Mouse (Mus musculus): ENCODE measurements around the gene Ptprt. TPM values are rescaled to one million over a fixed set of nuclear protein-coding genes. Genes with fewer than 3 reads are reported as not detected.

Gene Ptprt
- total and polyA plus RNA-seq, 3 experiments: 0.02 to 0.36 (median 0.08) TPM

GRCm38 (mm10) chr2:162531638-162532037 is 129.3 kb downstream of the Ptprt start:
- DNase-seq: no peak
- TF ChIP-seq CTCF (IDR thresholded peaks at IDR 0.05) (no peak), EP300 (IDR thresholded peaks at IDR 0.05; ENCODE audit: insufficient read depth, low read depth, low read length) (no peak), POLR2A (IDR thresholded peaks at IDR 0.05; ENCODE audit: insufficient read depth, low read depth, low read length) (no peak)
- no peaks in the 10 kb centered on the region for H3K79me2 ChIP-seq (replicated peaks; ENCODE audit: control insufficient read depth, insufficient read depth, low read length)
- no peak overlapping the region for H3K9ac ChIP-seq (ENCODE audit: low read depth, low read length)
- no peaks in the 10 kb centered on the region for H3K36me3 ChIP-seq (ENCODE audit: control insufficient read depth, insufficient read depth, low read length)
- intact Hi-C loops (cut with DNase I): no loop called here
- no peaks in the 10 kb centered on the region for H3K27me3 ChIP-seq (ENCODE audit: control insufficient read depth, insufficient read depth, low read length)
- 56% methylated on average over 7 of the region's 7 CpGs for WGBS
- no peaks in the 10 kb centered on the region for H3K4me1 ChIP-seq (ENCODE audit: control insufficient read depth, insufficient read depth, low read length)
- no peak overlapping the region for H3K27ac ChIP-seq
- H3K4me3 ChIP-seq: no peak overlapping the region

- H3K27me3 ChIP-seq (ENCODE audit: control insufficient read depth, insufficient read depth, low read length): no peaks in the 10 kb centered on the region
- H3K4me1 ChIP-seq (ENCODE audit: control insufficient read depth, insufficient read depth, low read length): no peaks in the 10 kb centered on the region
- H3K9ac ChIP-seq (ENCODE audit: low read depth, low read length): no peak overlapping the region
- intact Hi-C loops (cut with DNase I): loop anchor here (5.0 kb wide), 1 partner anchor 128 kb away; no protein-coding TSS in a partner anchor
- H3K79me2 ChIP-seq (replicated peaks; ENCODE audit: control insufficient read depth, insufficient read depth, low read length): no peaks in the 10 kb centered on the region
- H3K27ac ChIP-seq: no peak overlapping the region
- H3K36me3 ChIP-seq (ENCODE audit: control insufficient read depth, insufficient read depth, low read length): no peaks in the 10 kb centered on the region
- no peak for DNase-seq
- no peak overlapping the region for H3K4me3 ChIP-seq
- TF ChIP-seq EP300 (IDR thresholded peaks at IDR 0.05; ENCODE audit: insufficient read depth, low read depth, low read length) (no peak), CTCF (IDR thresholded peaks at IDR 0.05) (peak; percentile 41)
- 88% methylated on average over 3 of the region's 3 CpGs for WGBS
Measured at GRCm38 (mm10) chr2:162528911-162529310, 132.0 kb downstream of the Ptprt start.

DNA sequence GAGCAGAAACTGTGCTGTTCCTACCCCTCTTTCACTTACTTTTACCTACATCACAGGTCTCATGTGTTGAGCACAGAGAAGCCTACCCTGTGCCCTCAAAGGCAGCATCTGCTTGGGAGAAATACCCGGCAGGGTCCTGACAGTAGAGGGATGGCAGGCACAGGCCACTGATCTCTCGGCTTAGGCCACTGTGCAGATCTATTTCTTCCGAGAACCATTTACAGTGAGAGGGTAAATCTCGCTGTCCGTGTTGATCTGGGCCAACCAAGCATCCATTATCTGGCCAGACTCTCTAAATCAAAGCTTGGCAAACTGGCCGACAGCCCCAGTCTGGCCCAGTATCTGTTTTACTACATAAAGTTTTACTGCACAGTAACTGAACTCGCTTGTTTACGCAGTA is 145.0 kb downstream of the Ptprt start:
- intact Hi-C loops (cut with DNase I): no loop called here
- H3K9ac ChIP-seq (ENCODE audit: low read depth, low read length): no peak overlapping the region
- no peaks in the 10 kb centered on the region for H3K79me2 ChIP-seq (replicated peaks; ENCODE audit: control insufficient read depth, insufficient read depth, low read length)
- H3K27ac ChIP-seq: no peak overlapping the region
- TF ChIP-seq EP300 (IDR thresholded peaks at IDR 0.05; ENCODE audit: insufficient read depth, low read depth, low read length) (no peak), CTCF (IDR thresholded peaks at IDR 0.05) (no peak), POLR2A (IDR thresholded peaks at IDR 0.05; ENCODE audit: insufficient read depth, low read depth, low read length) (no peak)
- H3K27me3 ChIP-seq (ENCODE audit: control insufficient read depth, insufficient read depth, low read length): no peaks in the 10 kb centered on the region
- H3K36me3 ChIP-seq (ENCODE audit: control insufficient read depth, insufficient read depth, low read length): no peaks in the 10 kb centered on the region
- H3K4me1 ChIP-seq (ENCODE audit: control insufficient read depth, insufficient read depth, low read length): no peaks in the 10 kb centered on the region
- DNase-seq: no peak
- no peak overlapping the region for H3K4me3 ChIP-seq
- WGBS: 83% methylated on average over 8 of the region's 8 CpGs

- no peak overlapping the region for H3K27ac ChIP-seq
- H3K4me3 ChIP-seq: no peak overlapping the region
- no peaks in the 10 kb centered on the region for H3K4me1 ChIP-seq (ENCODE audit: control insufficient read depth, insufficient read depth, low read length)
- WGBS: 75% methylated on average over 4 of the region's 4 CpGs
- no peak for DNase-seq
- no peaks in the 10 kb centered on the region for H3K79me2 ChIP-seq (replicated peaks; ENCODE audit: control insufficient read depth, insufficient read depth, low read length)
- H3K9ac ChIP-seq (ENCODE audit: low read depth, low read length): no peak overlapping the region
- intact Hi-C loops (cut with DNase I): no loop called here
- TF ChIP-seq POLR2A (IDR thresholded peaks at IDR 0.05; ENCODE audit: insufficient read depth, low read depth, low read length): no peak
- no peak for TF ChIP-seq CTCF (IDR thresholded peaks at IDR 0.05)
- TF ChIP-seq EP300 (IDR thresholded peaks at IDR 0.05; ENCODE audit: insufficient read depth, low read depth, low read length): no peak
- H3K27me3 ChIP-seq (ENCODE audit: control insufficient read depth, insufficient read depth, low read length): no peaks in the 10 kb centered on the region
- no peaks in the 10 kb centered on the region for H3K36me3 ChIP-seq (ENCODE audit: control insufficient read depth, insufficient read depth, low read length)
Measured at GRCm38 (mm10) chr2:162513072-162513471, 147.9 kb downstream of the Ptprt start.

- intact Hi-C loops (cut with DNase I): no loop called here
- peak in 1 of 2 experiments; percentile 1 for DNase-seq
- Histone ChIP-seq H3K4me1 (ENCODE audit: control insufficient read depth, insufficient read depth, low read length) (no peaks in the 10 kb centered on the region), H3K4me3 (no peak overlapping the region), H3K9ac (ENCODE audit: low read depth, low read length) (no peak overlapping the region), H3K36me3 (ENCODE audit: control insufficient read depth, insufficient read depth, low read length) (no peaks in the 10 kb centered on the region), H3K79me2 (replicated peaks; ENCODE audit: control insufficient read depth, insufficient read depth, low read length) (no peaks in the 10 kb centered on the region), H3K27ac (no peak overlapping the region), H3K27me3 (ENCODE audit: control insufficient read depth, insufficient read depth, low read length) (no peaks in the 10 kb centered on the region)
- peak; percentile 27; the same call in 1 of the 2 replicates for TF ChIP-seq CTCF (IDR thresholded peaks at IDR 0.05)
- TF ChIP-seq EP300 (IDR thresholded peaks at IDR 0.05; ENCODE audit: insufficient read depth, low read depth, low read length): no peak
- 76% methylated on average over 1 of the region's 1 CpGs for WGBS
Measured at GRCm38 (mm10) chr2:162512094-162512493, 148.9 kb downstream of the Ptprt start.

- H3K9ac ChIP-seq (ENCODE audit: low read depth, low read length): no peak overlapping the region
- 72% methylated on average over 5 of the region's 5 CpGs for WGBS
- no peaks in the 10 kb centered on the region for H3K36me3 ChIP-seq (ENCODE audit: control insufficient read depth, insufficient read depth, low read length)
- H3K4me3 ChIP-seq: no peak overlapping the region
- H3K27me3 ChIP-seq (ENCODE audit: control insufficient read depth, insufficient read depth, low read length): no peaks in the 10 kb centered on the region
- DNase-seq: peak in 1 of 2 experiments; percentile 1
- no peaks in the 10 kb centered on the region for H3K79me2 ChIP-seq (replicated peaks; ENCODE audit: control insufficient read depth, insufficient read depth, low read length)
- no peaks in the 10 kb centered on the region for H3K4me1 ChIP-seq (ENCODE audit: control insufficient read depth, insufficient read depth, low read length)
- intact Hi-C loops (cut with DNase I): no loop called here
- TF ChIP-seq POLR2A (IDR thresholded peaks at IDR 0.05; ENCODE audit: insufficient read depth, low read depth, low read length): no peak
- TF ChIP-seq EP300 (IDR thresholded peaks at IDR 0.05; ENCODE audit: insufficient read depth, low read depth, low read length): no peak
- no peak for TF ChIP-seq CTCF (IDR thresholded peaks at IDR 0.05)
- H3K27ac ChIP-seq: no peak overlapping the region
Measured at GRCm38 (mm10) chr2:162509016-162509415, 151.9 kb downstream of the Ptprt start.

Measured in heart, adult 2 months (tissue).